Mouse (Mus musculus) R1 (cell line): Measurements from ENCODE around the gene Irs2.

Source experiments
- DNase-seq: peaks from one replicate; pipeline ENCODE4 v3.0.0-alpha.2; 2018; ENCODE audit warnings: low read depth, low spot score

The Irs2 gene

GRCm38 (mm10) chr8:11009431-11010071, 1.3 kb upstream of the Irs2 start:
- DNase-seq, result peak; percentile 93

GRCm38 (mm10) chr8:11008842-11009420, 673 bp upstream of the Irs2 start:
- peak; percentile 94 for DNase-seq

GRCm38 (mm10) chr8:11007581-11008378, 478 bp downstream of the Irs2 start:
- peak; percentile 54 for DNase-seq

GRCm38 (mm10) chr8:11007001-11007580, 1.2 kb downstream of the Irs2 start:
- DNase-seq, result peak; percentile 84

GRCm38 (mm10) chr8:11006276-11006630, 2.0 kb downstream of the Irs2 start:
- DNase-seq, result peak; percentile 10

GRCm38 (mm10) chr8:11005460-11006275, 2.6 kb downstream of the Irs2 start:
- DNase-seq, result peak; percentile 28

- no peak for DNase-seq
Observed at GRCm38 (mm10) chr8:11004781-11005459, 3.3 kb downstream of the Irs2 start.

- no peak for DNase-seq
Observed at GRCm38 (mm10) chr8:11003917-11004470, 4.3 kb downstream of the Irs2 start.

- no peak for DNase-seq
Observed at GRCm38 (mm10) chr8:11003253-11003652, 5.0 kb downstream of the Irs2 start.

GRCm38 (mm10) chr8:11002816-11003215, 5.4 kb downstream of the Irs2 start:
- DNase-seq, result no peak

GRCm38 (mm10) chr8:11001062-11001549, 7.2 kb downstream of the Irs2 start:
- peak; percentile 73 for DNase-seq

GRCm38 (mm10) chr8:10999538-10999937, 8.7 kb downstream of the Irs2 start:
- no peak for DNase-seq

GRCm38 (mm10) chr8:10996247-10996646, 12.0 kb downstream of the Irs2 start:
- DNase-seq, result no peak

GRCm38 (mm10) chr8:10995756-10996155, 12.5 kb downstream of the Irs2 start:
- DNase-seq, result no peak

- DNase-seq, result peak; percentile 14
Observed at GRCm38 (mm10) chr8:10994390-10994954, 13.8 kb downstream of the Irs2 start.

GRCm38 (mm10) chr8:10993582-10994216, 14.6 kb downstream of the Irs2 start:
- DNase-seq, result peak; percentile 50

- peak; percentile 33 for DNase-seq
Observed at GRCm38 (mm10) chr8:10992081-10992480, 16.2 kb downstream of the Irs2 start.

- no peak for DNase-seq
Observed at GRCm38 (mm10) chr8:10991323-10991722, 16.9 kb downstream of the Irs2 start.

GRCm38 (mm10) chr8:10990421-10991110, 17.7 kb downstream of the Irs2 start:
- DNase-seq, result no peak
